Mouse (Mus musculus) CH12.LX (cell line): Measurements from ENCODE around the gene Ankra2. TPM values are rescaled to one million over a fixed set of nuclear protein-coding genes. Genes with fewer than 3 reads are reported as not detected.

Experiments used
- DNase-seq: peaks from one replicate; pipeline ENCODE4 v3.0.0-alpha.2; 2013; ENCODE audit errors: extremely low read depth
- H3K27ac ChIP-seq: 2 replicates; pipeline ENCODE4 v1.5.1; 2012; ENCODE audit warnings: low read depth, mild to moderate bottlenecking, control low read depth, moderate library complexity; ENCODE audit not compliant: insufficient read depth
- H3K27me3 ChIP-seq: replicated peaks from 2 replicates; pipeline ENCODE3; 2012; ENCODE audit warnings: inconsistent platforms
- H3K36me3 ChIP-seq, 2 experiments: replicated peaks in 1 of 2; 2 replicates each; pipeline versions ENCODE3 to v1.6.1; 2012; ENCODE audit warnings: inconsistent platforms in 1 of 2, low read length in 1 of 2, mild to moderate bottlenecking in 1 of 2, mixed read lengths in 1 of 2, moderate library complexity in 1 of 2; ENCODE audit not compliant: control insufficient read depth in 1 of 2, insufficient read depth in 1 of 2
- H3K4me1 ChIP-seq, 2 experiments: 2 replicates each; pipeline ENCODE4 v1.6.1; 2012; ENCODE audit warnings: inconsistent platforms in 1 of 2, moderate library complexity in 1 of 2; ENCODE audit not compliant: insufficient read depth in 2 of 2, control insufficient read depth in 1 of 2
- H3K4me2 ChIP-seq: 2 replicates; pipeline ENCODE4 v1.6.1; 2012; ENCODE audit warnings: low read depth, mild to moderate bottlenecking, control low read depth; ENCODE audit not compliant: poor library complexity, insufficient read depth, severe bottlenecking
- H3K4me3 ChIP-seq, 3 experiments: fragments of 150-350 bp in 1 of 3; sonication (generic) in 1 of 3; replicated peaks in 1 of 3; 2 replicates each; pipeline versions ENCODE3 to v1.5.1; 2011 to 2012; ENCODE audit warnings: low read depth in 2 of 3, low read length in 2 of 3, mild to moderate bottlenecking in 2 of 3, moderate library complexity in 2 of 3, control low read depth in 1 of 3, improper control_type of control experiment in 1 of 3, inconsistent platforms in 1 of 3, mixed read lengths in 1 of 3; ENCODE audit not compliant: poor library complexity in 1 of 3
- H3K79me2 ChIP-seq: replicated peaks from 2 replicates; pipeline ENCODE4 v1.6.1; 2012; ENCODE audit warnings: mild to moderate bottlenecking, moderate library complexity; ENCODE audit not compliant: control insufficient read depth, poor library complexity, insufficient read depth, severe bottlenecking; ENCODE audit errors: extremely low read depth
- H3K9ac ChIP-seq: 2 replicates; pipeline ENCODE4 v1.6.1; 2012; ENCODE audit warnings: low read depth, mild to moderate bottlenecking, control low read depth, moderate library complexity; ENCODE audit not compliant: insufficient read depth
- H3K9me3 ChIP-seq: replicated peaks from 2 replicates; pipeline ENCODE3; 2012; ENCODE audit warnings: low read length, inconsistent platforms, mixed read lengths
- BHLHE40 ChIP-seq: IDR thresholded peaks from 2 replicates; pipeline ENCODE4 v1.6.1; 2011; ENCODE audit warnings: mild to moderate bottlenecking, low read depth, low read length, improper control_type of control experiment
- CHD1 ChIP-seq: IDR thresholded peaks from 2 replicates; pipeline ENCODE4 v1.6.1; 2012; ENCODE audit warnings: low read depth, low read length, improper control_type of control experiment, inconsistent platforms
- CHD2 ChIP-seq: IDR thresholded peaks from 2 replicates; pipeline ENCODE4 v1.6.1; 2011; ENCODE audit warnings: low read length, improper control_type of control experiment
- ELF1 ChIP-seq: IDR thresholded peaks from 2 replicates; pipeline ENCODE4 v1.6.1; 2014; ENCODE audit warnings: low read depth, mild to moderate bottlenecking, inconsistent platforms, low read length, improper control_type of control experiment
- GABPA ChIP-seq: IDR thresholded peaks from 2 replicates; pipeline ENCODE4 v1.6.1; 2012; ENCODE audit warnings: low read depth, low read length, improper control_type of control experiment, inconsistent platforms; ENCODE audit not compliant: insufficient replicate concordance
- HCFC1 ChIP-seq: IDR thresholded peaks from 2 replicates; pipeline ENCODE4 v1.6.1; 2012; ENCODE audit warnings: low read depth, mild to moderate bottlenecking, inconsistent platforms, low read length, improper control_type of control experiment
- IRF4 ChIP-seq: IDR thresholded peaks from 2 replicates; pipeline ENCODE4 v1.6.1; 2014; ENCODE audit warnings: low read depth, mild to moderate bottlenecking, inconsistent platforms, low read length, improper control_type of control experiment
- JUN ChIP-seq: IDR thresholded peaks from 2 replicates; pipeline ENCODE4 v1.6.1; 2011; ENCODE audit warnings: low read depth, mild to moderate bottlenecking, low read length, improper control_type of control experiment, moderate library complexity; ENCODE audit not compliant: insufficient read depth
- JUND ChIP-seq: conservative IDR thresholded peaks from 2 replicates; pipeline ENCODE4 v1.6.1; 2011; ENCODE audit warnings: low read depth, low read length, improper control_type of control experiment
- KAT2A ChIP-seq: IDR thresholded peaks from 2 replicates; pipeline ENCODE4 v1.6.1; 2012; ENCODE audit warnings: low read length, improper control_type of control experiment, inconsistent platforms; ENCODE audit not compliant: insufficient replicate concordance
- MAFK ChIP-seq: IDR thresholded peaks from 2 replicates; pipeline ENCODE4 v1.6.1; 2011; ENCODE audit warnings: low read length, improper control_type of control experiment; ENCODE audit not compliant: insufficient replicate concordance
- MAX ChIP-seq: IDR thresholded peaks from 2 replicates; pipeline ENCODE4 v1.6.1; 2011; ENCODE audit warnings: low read length, improper control_type of control experiment
- MAZ ChIP-seq: IDR thresholded peaks from 2 replicates; pipeline ENCODE4 v1.6.1; 2012; ENCODE audit warnings: low read depth, mild to moderate bottlenecking, inconsistent platforms, low read length, improper control_type of control experiment, moderate library complexity
- MEF2A ChIP-seq: IDR thresholded peaks from 2 replicates; pipeline ENCODE4 v1.6.1; 2014; ENCODE audit warnings: low read depth, mild to moderate bottlenecking, inconsistent platforms, low read length, improper control_type of control experiment, borderline replicate concordance
- NELFE ChIP-seq: IDR thresholded peaks from 2 replicates; pipeline ENCODE4 v1.6.1; 2011; ENCODE audit warnings: low read depth, low read length, improper control_type of control experiment
- NRF1 ChIP-seq: IDR thresholded peaks from 2 replicates; pipeline ENCODE4 v1.6.1; 2014; ENCODE audit warnings: low read depth, mild to moderate bottlenecking, inconsistent platforms, low read length, improper control_type of control experiment, moderate library complexity
- PAX5 ChIP-seq: IDR thresholded peaks from 2 replicates; pipeline ENCODE4 v1.6.1; 2012; ENCODE audit warnings: low read length, inconsistent platforms, mixed read lengths
- POLR2A ChIP-seq: IDR thresholded peaks from 2 replicates; pipeline ENCODE4 v1.6.1; 2011; ENCODE audit warnings: low read depth, mild to moderate bottlenecking, improper control_type of control experiment, low read length
- POLR2AphosphoS2 ChIP-seq: IDR thresholded peaks from 2 replicates; pipeline ENCODE4 v1.6.1; 2011; ENCODE audit warnings: low read depth, low read length, improper control_type of control experiment
- RCOR1 ChIP-seq: conservative IDR thresholded peaks from 2 replicates; pipeline ENCODE4 v1.6.1; 2012; ENCODE audit warnings: low read depth, mild to moderate bottlenecking, inconsistent platforms, low read length, improper control_type of control experiment
- SIN3A ChIP-seq: IDR thresholded peaks from 2 replicates; pipeline ENCODE4 v1.6.1; 2012; ENCODE audit warnings: low read length, improper control_type of control experiment, inconsistent platforms
- SMC3 ChIP-seq: IDR thresholded peaks from 2 replicates; pipeline ENCODE4 v1.6.1; 2011; ENCODE audit warnings: low read depth, low read length, improper control_type of control experiment
- TBP ChIP-seq: conservative IDR thresholded peaks from 2 replicates; pipeline ENCODE4 v1.6.1; 2011; ENCODE audit warnings: low read depth, low read length, improper control_type of control experiment
- TCF12 ChIP-seq: IDR thresholded peaks from 2 replicates; pipeline ENCODE4 v1.6.1; 2014; ENCODE audit warnings: low read depth, mild to moderate bottlenecking, inconsistent platforms, low read length, improper control_type of control experiment
- UBTF ChIP-seq: IDR thresholded peaks from 2 replicates; pipeline ENCODE4 v1.6.1; 2012; ENCODE audit warnings: low read depth, mild to moderate bottlenecking, inconsistent platforms, low read length, improper control_type of control experiment, moderate library complexity
- USF1 ChIP-seq: IDR thresholded peaks from 2 replicates; pipeline ENCODE4 v1.6.1; 2014; ENCODE audit warnings: low read depth, mild to moderate bottlenecking, inconsistent platforms, low read length, improper control_type of control experiment
- ZC3H11A ChIP-seq: IDR thresholded peaks from 2 replicates; pipeline ENCODE4 v1.6.1; 2012; ENCODE audit warnings: low read depth, mild to moderate bottlenecking, inconsistent platforms, low read length, improper control_type of control experiment
- ZKSCAN1 ChIP-seq: IDR thresholded peaks from 2 replicates; pipeline ENCODE4 v1.6.1; 2012; ENCODE audit warnings: low read depth, inconsistent platforms, low read length, improper control_type of control experiment, borderline replicate concordance
- ZMIZ1 ChIP-seq: IDR thresholded peaks from 2 replicates; pipeline ENCODE4 v1.6.1; 2012; ENCODE audit warnings: low read depth, mild to moderate bottlenecking, inconsistent platforms, low read length, improper control_type of control experiment
- ZNF384 ChIP-seq: IDR thresholded peaks from 2 replicates; pipeline ENCODE4 v1.6.1; 2012; ENCODE audit warnings: low read depth, low read length, improper control_type of control experiment, inconsistent platforms
- dilution Hi-C: fragments of 300-500 bp; cut with MboI; formaldehyde crosslinking; loops from 2 replicates; pipeline ENCODE4 v1.14.3; 2020; ENCODE audit warnings: low sequenced_read_pairs; ENCODE audit not compliant: extremely low pct_unique_long_range_greater_than_20kb, extremely low pct_ligation_motif_present
- in situ Hi-C: fragments of 300-500 bp; cut with MboI; formaldehyde crosslinking; loops from 3 replicates; pipeline ENCODE4 v1.14.3; 2019; ENCODE audit warnings: low sequenced_read_pairs, low pct_ligation_motif_present, low pct_unique_long_range_greater_than_20kb, mixed read lengths
- polyA plus RNA-seq: library from polyadenylated mRNA; unstranded; fragments of >175 nt; gene quantifications from 2 replicates; pipeline ENCODE4 v1.2.1, GENCODE M21; 2012; ENCODE audit warnings: low read depth; ENCODE audit not compliant: insufficient read length
- total RNA-seq, 2 experiments: library from RNA; depleted of rRNA; stranded (reverse); fragments of 300-350 nt in 1 of 2; fragments of >200 nt in 1 of 2; gene quantifications; 2 replicates each; pipeline ENCODE4 v1.2.3; 2012 to 2014

Ankra2 gene
- total and polyA plus RNA-seq, 3 experiments: 11.1 to 15.3 (median 12.4) TPM

DNA sequence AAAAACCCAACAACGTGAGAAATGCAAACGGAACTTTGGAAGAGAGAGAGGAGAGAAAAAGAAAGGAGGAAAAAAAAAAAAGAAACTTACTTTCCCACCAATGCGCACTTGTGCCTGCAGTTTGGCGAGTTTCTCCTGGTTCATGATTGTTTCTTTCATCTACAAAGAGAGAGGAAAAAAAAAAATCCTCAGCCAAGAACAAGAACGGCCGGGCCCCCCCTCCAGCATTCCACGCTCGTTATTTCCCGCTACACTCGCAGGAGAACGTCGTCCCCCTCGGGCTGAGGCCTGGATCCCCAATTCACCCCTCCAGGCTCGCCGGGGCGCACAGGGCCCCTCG, 53.2 kb downstream of the Ankra2 start:
- Histone ChIP-seq H3K27me3 (no peaks in the 10 kb centered on the region), H3K36me3 (peaks cover 25 to 41% of the 10 kb centered on the region in 2 experiments), H3K9me3 (no peaks in the 10 kb centered on the region), H3K4me2 (peak overlapping the region; percentile 97; the same call in 1 of the 2 replicates), H3K9ac (peak overlapping the region; percentile 100), H3K4me1 (peaks cover 4 to 28% of the 10 kb centered on the region in 2 experiments; a peak in 3 of 4 replicates), H3K27ac (peak overlapping the region; percentile 61; the same call in 1 of the 2 replicates), H3K4me3 (peak overlapping the region; percentile 74 to 99 (median 94)), H3K79me2 (peaks cover 55% of the 10 kb centered on the region)
- TF ChIP-seq GABPA (no peak), ELF1 (no peak)
- in situ Hi-C loops: no loop called here
- DNase-seq: no peak
- dilution Hi-C loops: no loop called here

DNA sequence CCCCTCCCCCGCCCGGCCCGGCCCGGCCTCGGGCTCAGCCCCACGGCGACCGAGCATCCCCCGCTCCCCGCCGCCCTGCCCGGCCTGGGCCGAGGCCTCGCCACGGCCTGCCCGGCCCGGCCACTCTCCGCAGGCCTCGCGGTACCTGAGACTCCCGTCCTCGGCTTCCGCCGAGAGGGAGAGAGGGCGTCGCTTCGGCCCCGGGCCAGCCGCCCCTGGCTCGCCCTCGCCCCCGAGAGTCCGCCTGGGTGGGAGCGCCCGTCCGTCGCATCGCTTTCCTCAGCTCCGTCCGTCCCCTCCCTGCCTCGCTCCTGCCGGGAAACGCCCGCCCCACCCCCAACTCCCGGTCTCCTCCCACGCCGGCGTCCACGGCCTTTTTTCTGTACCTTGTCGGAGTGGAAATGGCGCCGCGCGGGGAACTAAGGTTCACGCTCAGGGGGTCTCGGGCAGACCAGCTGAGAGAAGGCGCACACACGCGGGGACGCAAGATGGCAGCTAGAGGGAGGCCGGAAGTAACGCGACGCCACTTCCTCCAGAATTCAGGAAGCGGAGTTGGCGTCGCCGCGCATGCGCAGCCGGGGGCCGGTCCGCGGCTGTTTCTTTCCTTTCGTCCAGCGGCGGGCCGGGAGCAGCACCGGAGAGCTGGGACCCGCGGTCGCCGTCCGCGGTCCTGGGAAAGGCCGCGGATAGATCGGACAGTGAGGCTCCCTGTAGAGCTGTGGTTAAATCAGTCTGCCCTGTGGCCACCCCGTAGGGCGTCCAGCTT, 53.8 kb downstream of the Ankra2 start, which contains the start of gene Btf3:
Gene Btf3, minus strand, starts transcription at position 527 of the 766 bp plus-strand sequence.
- dilution Hi-C loops: no loop called here
- Histone ChIP-seq H3K4me2 (peak within 1 kb of the TSS; percentile 99), H3K79me2 (peaks cover 50% of the 10 kb centered on the region)
- TF ChIP-seq CHD1 (no peak; the same call in 1 of the 2 replicates), SMC3 (no peak), RCOR1 (no peak), UBTF (peak; percentile 75; the same call in 1 of the 2 replicates), USF1 (no peak), SIN3A (peak; percentile 58; the same call in 1 of the 2 replicates), ZKSCAN1 (no peak), GABPA (no peak; the same call in 1 of the 2 replicates), BHLHE40 (no peak), ZNF384 (no peak), TBP (peak; percentile 52; the same call in 1 of the 2 replicates), JUN (no peak), MAZ (no peak), KAT2A (0 out of 2 replicates have a peak, but pooled peaks have one; percentile 57), ZMIZ1 (peak; percentile 46; the same call in 1 of the 2 replicates), CHD2 (0 out of 2 replicates have a peak, but pooled peaks have one; percentile 7), NRF1 (peak; percentile 90), MAFK (no peak), ELF1 (peak; percentile 94), IRF4 (no peak; the same call in 1 of the 2 replicates), POLR2AphosphoS2 (no peak; the same call in 1 of the 2 replicates), ZC3H11A (no peak), MAX (peak; percentile 71; the same call in 1 of the 2 replicates), MEF2A (no peak), TCF12 (peak; percentile 93), POLR2A (peak; percentile 93), NELFE (peak; percentile 92), HCFC1 (peak; percentile 81), JUND (no peak), PAX5 (no peak)

More for the DNA sequence above, 53.8 kb downstream of the Ankra2 start, which contains the start of gene Btf3:
- in situ Hi-C loops: no loop called here
- peak within 1 kb of the TSS; percentile 100 for H3K9ac ChIP-seq
- no peaks in the 10 kb centered on the region for H3K27me3 ChIP-seq
- H3K4me3 ChIP-seq: peak within 1 kb of the TSS; percentile 74 to 99 (median 94)
- H3K4me1 ChIP-seq: peaks cover 3 to 23% of the 10 kb centered on the region in 2 experiments; a peak in 3 of 4 replicates
- peak; percentile 93 for DNase-seq
- peaks cover 23 to 40% of the 10 kb centered on the region in 2 experiments for H3K36me3 ChIP-seq
- H3K9me3 ChIP-seq: no peaks in the 10 kb centered on the region
- H3K27ac ChIP-seq: peak within 1 kb of the TSS; percentile 61
